Mouse (Mus musculus) hindbrain, embryonic 15.5 days (tissue): ENCODE measurements around the gene Tmem170b. TPM values are rescaled to one million over a fixed set of nuclear protein-coding genes. Genes with fewer than 3 reads are reported as not detected.

ENCODE experiments used
- ATAC-seq: fragments of 200-750 bp; cut with Nextera tagmentation; 2 replicates; pipeline ENCODE4 v1.8.0; 2017; ENCODE audit warnings: low read depth, moderate number of reproducible peaks, moderate TSS enrichment; ENCODE audit not compliant: low FRiP score
- H3K27ac ChIP-seq: fragments of 300-500 bp; sonication (generic); replicated peaks from 2 replicates; pipeline ENCODE4 v1.5.1; 2015; ENCODE audit warnings: mild to moderate bottlenecking, inconsistent platforms
- H3K27me3 ChIP-seq: fragments of 300-500 bp; sonication (generic); 2 replicates; pipeline ENCODE4 v1.6.1; 2015; ENCODE audit warnings: control low read depth, inconsistent platforms
- H3K36me3 ChIP-seq: fragments of 300-500 bp; sonication (generic); 2 replicates; pipeline ENCODE4 v1.6.1; 2015; ENCODE audit warnings: control low read depth, inconsistent platforms
- H3K4me1 ChIP-seq: fragments of 300-500 bp; sonication (generic); replicated peaks from 2 replicates; pipeline ENCODE4 v1.6.1; 2015; ENCODE audit warnings: control low read depth, inconsistent platforms
- H3K4me2 ChIP-seq: fragments of 300-500 bp; sonication (generic); 2 replicates; pipeline ENCODE4 v1.6.1; 2015; ENCODE audit warnings: moderate library complexity, mild to moderate bottlenecking, inconsistent platforms
- H3K4me3 ChIP-seq: fragments of 300-500 bp; sonication (generic); 2 replicates; pipeline ENCODE4 v1.5.1; 2015; ENCODE audit warnings: mild to moderate bottlenecking, inconsistent platforms
- H3K9ac ChIP-seq: fragments of 300-500 bp; sonication (generic); 2 replicates; pipeline ENCODE4 v1.6.1; 2015; ENCODE audit warnings: inconsistent platforms
- H3K9me3 ChIP-seq: fragments of 300-500 bp; sonication (generic); 2 replicates; pipeline ENCODE4 v1.6.1; 2016; ENCODE audit warnings: control low read depth, inconsistent platforms
- WGBS: fragments of 180-500 bp; shearing (Covaris S2); methylation state at CpG from one replicate; pipeline ENCODE4 v1.1.7; 2015; 5-methylcytosine and 5-hydroxymethylcytosine counted together
- polyA plus RNA-seq: library from polyadenylated mRNA; unstranded; fragments of >200 nt; fragmentation: Nextera tagmentation; extraction: Ambion mirVana; gene quantifications from 2 replicates; pipeline ENCODE4 v1.2.1, GENCODE M21; 2015

Tmem170b gene
- polyA plus RNA-seq = 42.9 and 47.3 TPM in 2 replicates

DNA sequence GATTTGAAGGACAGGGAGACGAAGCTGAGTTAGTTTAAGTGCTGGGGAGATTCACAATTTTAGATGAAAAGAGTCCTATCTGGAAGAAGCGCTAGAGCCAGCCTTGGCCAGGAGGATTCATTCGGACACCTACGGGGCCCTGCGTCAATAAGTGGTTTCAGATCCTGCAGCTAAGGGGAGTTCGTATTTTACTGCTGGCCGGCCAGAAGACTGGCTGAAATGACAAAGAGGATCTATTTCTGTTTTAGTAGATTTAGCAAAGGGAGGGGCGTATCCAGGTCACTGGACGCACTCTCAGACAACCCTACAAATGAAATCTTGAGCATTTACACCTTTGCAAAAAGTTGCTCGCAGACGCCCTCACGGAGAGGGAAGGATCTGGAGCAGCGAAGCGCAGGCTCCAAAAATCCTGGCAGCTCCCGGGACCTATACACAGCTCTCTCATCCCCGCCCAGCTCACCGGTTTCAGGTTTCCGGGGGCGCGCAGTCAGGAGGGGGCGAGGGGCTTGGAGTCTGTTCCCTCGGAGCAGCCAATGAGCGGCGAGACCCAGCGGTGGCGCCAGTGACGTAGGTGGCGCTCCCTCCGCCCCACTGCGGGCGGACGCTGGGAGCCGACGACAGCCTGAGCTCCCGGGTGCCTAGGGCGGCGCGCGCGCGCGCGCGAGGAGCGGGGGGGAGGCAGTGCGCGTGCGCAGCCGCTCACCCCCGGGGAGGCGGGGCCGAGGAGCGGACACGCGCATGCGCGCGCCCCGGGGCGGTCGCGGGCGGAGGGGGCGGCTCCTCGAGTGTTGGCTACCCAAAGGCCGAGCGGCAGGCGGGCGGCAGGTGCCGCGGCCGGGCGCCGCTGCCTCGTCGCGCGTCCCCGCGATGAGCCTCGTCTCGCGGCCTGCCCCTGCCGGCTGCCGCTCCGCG is at the start of gene Tmem170b:
Gene Tmem170b (plus strand): TSS at position 809 of the 912 bp plus-strand sequence.
- ATAC-seq = peak; percentile 96
- Histone ChIP-seq H3K4me3 (peak within 1 kb of the TSS; percentile 74), H3K4me2 (peak within 1 kb of the TSS; percentile 68), H3K27ac (peak within 1 kb of the TSS; percentile 95), H3K27me3 (no peaks in the 10 kb centered on the region), H3K36me3 (no peaks in the 10 kb centered on the region), H3K9ac (peak within 1 kb of the TSS; percentile 89), H3K4me1 (peaks cover 35% of the 10 kb centered on the region), H3K9me3 (no peaks in the 10 kb centered on the region)
- under 1% methylated on average over 48 of the region's 87 CpGs for WGBS

- no peak overlapping the region for H3K9ac ChIP-seq
- H3K4me1 ChIP-seq = no peaks in the 10 kb centered on the region
- H3K27me3 ChIP-seq = no peaks in the 10 kb centered on the region
- no peak overlapping the region for H3K4me3 ChIP-seq
- no peaks in the 10 kb centered on the region for H3K36me3 ChIP-seq
- H3K27ac ChIP-seq = no peak overlapping the region
- ATAC-seq = no peak
- 86% methylated on average over 4 of the region's 4 CpGs for WGBS
- H3K9me3 ChIP-seq = no peaks in the 10 kb centered on the region
- H3K4me2 ChIP-seq = no peak overlapping the region
Measured at GRCm38 (mm10) chr13:41561024-41561423, 44.7 kb upstream of the Tmem170b start.

GRCm38 (mm10) chr13:41568421-41568820 is 37.3 kb upstream of the Tmem170b start:
- no peaks in the 10 kb centered on the region for H3K9me3 ChIP-seq
- H3K4me1 ChIP-seq = peaks cover 8% of the 10 kb centered on the region; the same call in 1 of the 2 replicates
- H3K27ac ChIP-seq = no peak overlapping the region
- no peak for ATAC-seq
- no peak overlapping the region for H3K9ac ChIP-seq
- H3K36me3 ChIP-seq = no peaks in the 10 kb centered on the region
- H3K27me3 ChIP-seq = no peaks in the 10 kb centered on the region
- H3K4me2 ChIP-seq = no peak overlapping the region
- H3K4me3 ChIP-seq = no peak overlapping the region
- WGBS = 86% methylated on average over 3 of the region's 3 CpGs

DNA sequence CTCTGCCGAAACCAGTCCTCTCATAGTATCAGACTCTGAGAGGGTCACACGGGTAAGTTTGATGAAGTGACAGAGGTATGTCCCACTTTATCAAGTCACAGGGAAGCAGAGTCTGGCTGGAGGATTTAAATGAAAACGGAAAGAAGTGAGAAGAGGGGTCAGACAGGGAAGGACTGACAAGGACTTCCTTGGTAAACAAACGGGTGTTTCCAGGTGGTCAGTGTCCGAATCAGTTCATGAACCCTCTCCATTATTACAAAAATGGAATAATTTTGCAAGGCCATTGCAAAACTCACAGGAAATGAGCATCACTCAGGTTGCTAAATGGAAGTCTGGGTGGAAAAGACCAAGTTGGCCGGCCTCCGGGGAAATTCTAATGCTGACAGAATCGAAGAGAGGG is 36.8 kb upstream of the Tmem170b start:
- no peaks in the 10 kb centered on the region for H3K27me3 ChIP-seq
- H3K4me2 ChIP-seq = no peak overlapping the region
- H3K9ac ChIP-seq = no peak overlapping the region
- 91% methylated on average over 8 of the region's 8 CpGs for WGBS
- H3K27ac ChIP-seq = no peak overlapping the region
- H3K36me3 ChIP-seq = no peaks in the 10 kb centered on the region
- H3K4me3 ChIP-seq = no peak overlapping the region
- no peak for ATAC-seq
- no peaks in the 10 kb centered on the region for H3K9me3 ChIP-seq
- H3K4me1 ChIP-seq = peaks cover 8% of the 10 kb centered on the region; the same call in 1 of the 2 replicates

- WGBS = 80% methylated on average over 3 of the region's 3 CpGs
- ATAC-seq = no peak
Measured at GRCm38 (mm10) chr13:41569776-41570175, 35.9 kb upstream of the Tmem170b start.

DNA sequence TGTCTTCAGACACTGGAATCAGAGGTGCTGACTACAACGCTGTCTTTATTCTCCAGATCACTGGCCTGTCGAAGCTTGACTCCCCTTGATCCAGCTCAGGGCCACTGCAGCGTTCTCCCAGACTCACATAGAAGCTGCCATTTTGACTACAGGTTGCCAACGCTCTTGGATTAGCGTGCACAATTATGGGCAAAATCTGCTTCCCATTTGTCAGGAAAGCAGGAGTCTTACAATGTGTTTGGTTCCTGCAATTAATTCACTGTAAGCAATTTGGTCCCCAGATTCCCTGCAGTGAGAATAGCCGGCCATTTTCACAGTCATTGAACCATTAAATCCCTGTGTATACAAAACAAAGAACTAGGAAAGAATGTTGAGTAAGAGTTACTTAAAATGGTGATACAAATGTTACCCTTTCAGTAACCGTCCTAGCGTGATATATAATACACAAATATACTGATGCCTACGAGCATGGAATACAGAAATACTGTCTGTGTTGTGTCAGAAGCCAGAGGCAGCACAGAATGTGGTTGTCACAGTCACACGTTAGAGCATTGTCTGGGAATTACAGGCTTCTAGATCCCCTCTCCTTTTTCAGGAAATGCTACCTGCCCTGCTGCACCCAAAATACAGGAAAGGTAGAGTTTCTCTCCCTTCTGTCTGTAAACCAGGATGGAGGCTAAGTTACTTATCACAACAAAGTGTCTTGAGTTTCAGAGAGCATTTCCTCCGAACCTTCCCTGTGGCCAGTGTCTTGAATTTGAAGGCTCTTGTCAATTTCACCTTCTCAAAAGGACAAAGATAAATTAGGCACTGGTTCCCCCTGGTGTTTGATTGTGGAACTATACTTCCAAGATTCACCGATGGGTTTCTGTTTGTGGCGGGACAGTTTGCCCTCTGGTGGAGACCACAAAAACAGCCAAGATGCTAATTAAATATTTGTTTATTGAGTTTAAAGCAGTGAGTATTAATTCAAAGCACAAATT is 34.0 kb upstream of the Tmem170b start:
- Histone ChIP-seq H3K27me3 (no peaks in the 10 kb centered on the region), H3K27ac (peak overlapping the region; percentile 12; the same call in 1 of the 2 replicates), H3K4me2 (peak overlapping the region; percentile 26), H3K4me3 (no peak overlapping the region), H3K36me3 (no peaks in the 10 kb centered on the region), H3K9me3 (no peaks in the 10 kb centered on the region), H3K9ac (no peak overlapping the region), H3K4me1 (peaks cover 8% of the 10 kb centered on the region; the same call in 1 of the 2 replicates)
- ATAC-seq = 0 out of 2 replicates have a peak, but pooled peaks have one; percentile 71
- 21% methylated on average over 13 of the region's 13 CpGs for WGBS

More at GRCm38 (mm10) chr13:41569776-41570175, 35.9 kb upstream of the Tmem170b start:
- no peak overlapping the region for H3K9ac ChIP-seq
- H3K27ac ChIP-seq = no peak overlapping the region
- no peak overlapping the region for H3K4me2 ChIP-seq
- no peak overlapping the region for H3K4me3 ChIP-seq
- H3K9me3 ChIP-seq = no peaks in the 10 kb centered on the region
- no peaks in the 10 kb centered on the region for H3K27me3 ChIP-seq
- no peaks in the 10 kb centered on the region for H3K36me3 ChIP-seq
- H3K4me1 ChIP-seq = peaks cover 8% of the 10 kb centered on the region; the same call in 1 of the 2 replicates

DNA sequence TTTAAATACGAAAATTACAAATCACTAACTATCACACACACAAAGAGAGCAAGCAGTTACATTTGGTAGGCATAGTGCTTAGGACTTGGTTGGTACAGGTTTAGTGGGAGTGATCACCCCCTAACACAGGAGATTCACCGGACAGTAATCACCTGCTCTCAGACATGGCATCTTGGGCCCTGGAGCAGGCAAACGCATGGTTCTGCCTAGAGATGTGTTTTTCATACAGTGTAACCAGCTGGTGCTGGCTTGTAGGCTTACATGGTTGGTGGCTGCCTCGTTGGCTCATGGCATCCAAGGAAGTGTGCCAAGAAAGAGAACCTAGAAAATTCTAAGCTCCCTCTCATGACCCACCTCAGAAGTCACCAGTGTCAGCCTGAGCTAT is 33.4 kb upstream of the Tmem170b start:
- peak; percentile 23; the same call in 1 of the 2 replicates for ATAC-seq
- WGBS = 44% methylated on average over 4 of the region's 4 CpGs
- H3K9ac ChIP-seq = no peak overlapping the region
- H3K27ac ChIP-seq = no peak overlapping the region
- no peaks in the 10 kb centered on the region for H3K9me3 ChIP-seq
- no peaks in the 10 kb centered on the region for H3K27me3 ChIP-seq
- no peaks in the 10 kb centered on the region for H3K36me3 ChIP-seq
- peaks cover 8% of the 10 kb centered on the region; the same call in 1 of the 2 replicates for H3K4me1 ChIP-seq
- no peak overlapping the region for H3K4me2 ChIP-seq
- H3K4me3 ChIP-seq = no peak overlapping the region

DNA sequence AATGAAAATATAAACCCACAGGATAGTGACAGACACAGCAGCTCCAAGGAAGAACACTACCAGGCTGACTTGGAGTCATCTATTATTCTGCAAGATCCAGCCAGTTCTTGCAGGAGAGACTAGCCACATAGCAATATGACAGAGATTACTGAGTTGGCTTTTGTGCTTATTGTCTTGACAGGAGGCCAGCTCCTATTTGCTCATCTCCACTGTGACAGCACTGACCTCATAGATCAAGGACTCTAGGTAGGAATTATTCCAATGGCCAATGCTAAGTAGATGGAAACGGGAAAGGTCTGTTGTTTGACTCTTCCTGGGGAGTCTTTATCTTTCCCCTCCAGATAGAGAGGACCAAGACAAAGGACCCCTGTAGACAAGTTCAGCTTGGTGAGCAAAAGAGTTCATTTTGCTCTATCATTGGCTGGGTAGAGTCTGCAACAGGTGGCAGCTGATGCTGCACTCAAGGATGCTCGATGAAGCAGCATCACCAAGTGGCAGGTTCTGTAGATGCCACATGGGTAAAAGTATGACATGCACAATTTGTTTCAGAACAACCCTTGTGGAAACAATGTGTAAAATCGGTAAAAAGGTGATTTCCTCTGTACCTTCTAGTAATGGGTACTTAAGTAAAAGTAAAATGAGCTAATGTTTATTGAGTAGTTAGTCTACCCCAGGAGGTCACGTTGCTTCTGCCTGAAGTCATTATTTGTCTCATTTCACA is 32.4 kb upstream of the Tmem170b start:
- Histone ChIP-seq H3K36me3 (no peaks in the 10 kb centered on the region), H3K4me3 (no peak overlapping the region), H3K4me1 (peaks cover 8% of the 10 kb centered on the region; the same call in 1 of the 2 replicates), H3K27me3 (no peaks in the 10 kb centered on the region), H3K27ac (no peak overlapping the region), H3K9ac (no peak overlapping the region), H3K9me3 (no peaks in the 10 kb centered on the region), H3K4me2 (no peak overlapping the region)
- no peak for ATAC-seq
- WGBS = 41% methylated on average over 4 of the region's 4 CpGs

DNA sequence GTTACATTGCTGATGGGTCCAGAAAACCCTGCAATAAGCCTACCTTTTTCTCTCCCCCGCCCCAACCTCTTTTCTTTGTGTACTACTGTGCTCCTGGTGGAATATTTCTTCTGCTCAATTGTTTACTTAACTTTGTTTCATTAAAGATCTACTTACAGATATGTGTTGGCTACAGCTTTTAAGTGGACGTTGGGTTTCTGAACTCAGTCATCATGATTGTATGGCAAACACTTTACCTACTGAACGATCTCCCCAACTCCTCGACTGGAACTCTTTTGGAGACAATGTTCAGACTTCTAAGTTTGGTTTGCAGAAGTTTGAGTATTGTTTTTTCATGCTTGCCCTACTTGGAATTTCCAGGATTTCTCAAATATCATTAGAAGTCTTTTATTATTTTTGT is 24.6 kb upstream of the Tmem170b start:
- H3K4me3 ChIP-seq = no peak overlapping the region
- no peaks in the 10 kb centered on the region for H3K36me3 ChIP-seq
- H3K4me1 ChIP-seq = no peaks in the 10 kb centered on the region
- H3K27me3 ChIP-seq = no peaks in the 10 kb centered on the region
- H3K4me2 ChIP-seq = no peak overlapping the region
- no peak for ATAC-seq
- no peaks in the 10 kb centered on the region for H3K9me3 ChIP-seq
- 89% methylated on average over 4 of the region's 4 CpGs for WGBS
- no peak overlapping the region for H3K27ac ChIP-seq
- no peak overlapping the region for H3K9ac ChIP-seq

DNA sequence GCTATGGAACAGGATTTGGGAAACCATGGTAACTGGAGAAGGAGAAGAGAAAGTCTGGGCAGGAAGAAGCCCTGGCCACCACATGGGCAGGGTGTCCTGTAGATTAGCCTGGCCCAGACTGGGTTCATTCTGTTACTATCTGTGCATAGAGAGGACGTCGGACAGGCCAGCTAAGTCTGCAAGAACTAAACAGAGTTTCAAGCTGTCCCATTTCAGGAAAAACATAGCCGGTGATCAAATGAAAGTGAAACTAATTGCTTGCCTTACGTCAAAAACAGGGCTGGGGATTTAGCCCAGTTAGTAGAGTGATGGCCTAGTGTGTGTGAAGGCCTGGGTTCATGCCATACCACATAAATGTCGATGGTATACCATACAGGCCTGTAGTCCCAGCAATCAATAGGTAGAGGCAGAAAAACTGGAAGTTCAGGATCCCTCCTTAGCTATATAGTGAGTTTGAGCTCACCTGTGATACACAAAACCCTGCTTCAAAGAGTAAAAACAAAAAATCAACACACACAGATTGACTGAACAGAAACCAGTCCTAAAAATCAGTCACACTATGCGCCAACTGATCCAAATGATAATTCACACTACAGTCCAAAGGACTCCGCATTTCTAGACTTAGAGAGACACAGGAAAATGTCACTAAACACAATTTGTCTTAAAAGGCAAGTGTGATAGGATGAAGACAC is 21.9 kb upstream of the Tmem170b start:
- no peaks in the 10 kb centered on the region for H3K9me3 ChIP-seq
- no peaks in the 10 kb centered on the region for H3K4me1 ChIP-seq
- no peak overlapping the region for H3K4me2 ChIP-seq
- 85% methylated on average over 7 of the region's 7 CpGs for WGBS
- no peak overlapping the region for H3K9ac ChIP-seq
- H3K27ac ChIP-seq = no peak overlapping the region
- H3K36me3 ChIP-seq = no peaks in the 10 kb centered on the region
- H3K27me3 ChIP-seq = no peaks in the 10 kb centered on the region
- no peak overlapping the region for H3K4me3 ChIP-seq
- no peak for ATAC-seq

- Histone ChIP-seq H3K27me3 (no peaks in the 10 kb centered on the region), H3K9me3 (no peaks in the 10 kb centered on the region), H3K4me1 (no peaks in the 10 kb centered on the region), H3K4me3 (no peak overlapping the region), H3K9ac (no peak overlapping the region), H3K27ac (no peak overlapping the region), H3K36me3 (no peaks in the 10 kb centered on the region), H3K4me2 (no peak overlapping the region)
- WGBS = 95% methylated on average over 3 of the region's 3 CpGs
- no peak for ATAC-seq
Measured at GRCm38 (mm10) chr13:41584358-41584680, 21.4 kb upstream of the Tmem170b start.
